Mouse (Mus musculus) gastrocnemius, adult 2 months (tissue): ENCODE results near the gene Spty2d1. TPM values are rescaled to one million over a fixed set of nuclear protein-coding genes. Genes with fewer than 3 reads are reported as not detected.
A peak's percentile ranks its signal among the peaks of the same experiment; 100 is the strongest.

ENCODE experiments used
- DNase-seq: peaks from one replicate; pipeline ENCODE4 v3.0.0; 2022
- H3K27ac ChIP-seq: fragments of 200-600 bp; 2 replicates; pipeline ENCODE4 v1.8.1; 2022; ENCODE audit warnings: mild to moderate bottlenecking
- H3K4me3 ChIP-seq: fragments of 200-600 bp; 2 replicates; pipeline ENCODE4 v1.8.1; 2022; ENCODE audit warnings: mild to moderate bottlenecking, moderate library complexity
- CTCF ChIP-seq: fragments of 200-600 bp; IDR thresholded peaks from 2 replicates; pipeline ENCODE4 v1.8.1; 2022; ENCODE audit warnings: antibody characterized with exemption, mild to moderate bottlenecking, moderate library complexity
- intact Hi-C: fragments of 180-260 bp; cut with DNase I; formaldehyde crosslinking; loops from one replicate; pipeline ENCODE4 v1.15.1; 2025
- total RNA-seq, 2 experiments: library from RNA; stranded (reverse); gene quantifications; 2 replicates each; pipeline ENCODE4 v1.2.3; 2021

The Spty2d1 gene
- total RNA-seq, 2 experiments from 2014 or later, result 4.1 to 5.7 TPM

- no peak overlapping the region; the same call in 1 of the 2 replicates for H3K4me3 ChIP-seq
- TF ChIP-seq CTCF, result peak; percentile 87
- intact Hi-C loops, result loop anchor here (1.0 to 5.0 kb wide), 3 partner anchors 52 to 188 kb away; no protein-coding TSS in a partner anchor
- DNase-seq, result peak; percentile 64
- H3K27ac ChIP-seq, result peak overlapping the region; percentile 63
These were observed 45.2 kb downstream of the Spty2d1 start for GRCm38 (mm10) chr7:46962806-46963618.

DNA sequence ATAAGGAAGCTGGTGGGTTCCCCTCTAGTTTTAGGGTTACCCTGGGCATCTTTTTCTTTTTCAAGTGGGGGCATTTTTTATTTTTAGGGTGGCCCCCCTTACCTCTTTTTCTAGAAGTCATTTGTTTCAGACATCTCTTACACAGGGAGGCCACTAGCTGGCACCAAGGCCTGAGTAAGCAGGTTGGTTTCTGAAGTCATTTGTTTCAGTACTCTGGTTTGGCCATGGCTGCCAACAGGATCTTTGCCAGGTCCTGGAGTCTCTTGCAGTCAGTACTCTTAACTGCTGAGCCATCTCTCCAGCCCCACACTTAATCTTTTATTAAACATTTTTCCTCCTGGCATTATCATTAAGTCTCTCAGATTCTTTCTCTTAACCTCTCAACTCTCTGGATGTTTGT lies 46.1 kb downstream of the Spty2d1 start:
- Histone ChIP-seq H3K27ac (peak overlapping the region; percentile 63; the same call in 1 of the 2 replicates), H3K4me3 (no peak overlapping the region)
- peak; percentile 43 for DNase-seq
- TF ChIP-seq CTCF, result no peak
- intact Hi-C loops, result loop anchor here (2.0 to 5.0 kb wide), 2 partner anchors 120 to 189 kb away; no protein-coding TSS in a partner anchor

GRCm38 (mm10) chr7:46960991-46961390 lies 47.2 kb downstream of the Spty2d1 start:
- no peak overlapping the region for H3K4me3 ChIP-seq
- TF ChIP-seq CTCF, result no peak
- H3K27ac ChIP-seq, result no peak overlapping the region
- intact Hi-C loops, result loop anchor here (5.0 kb wide), 1 partner anchor 121 kb away; no protein-coding TSS in a partner anchor
- no peak for DNase-seq

DNA sequence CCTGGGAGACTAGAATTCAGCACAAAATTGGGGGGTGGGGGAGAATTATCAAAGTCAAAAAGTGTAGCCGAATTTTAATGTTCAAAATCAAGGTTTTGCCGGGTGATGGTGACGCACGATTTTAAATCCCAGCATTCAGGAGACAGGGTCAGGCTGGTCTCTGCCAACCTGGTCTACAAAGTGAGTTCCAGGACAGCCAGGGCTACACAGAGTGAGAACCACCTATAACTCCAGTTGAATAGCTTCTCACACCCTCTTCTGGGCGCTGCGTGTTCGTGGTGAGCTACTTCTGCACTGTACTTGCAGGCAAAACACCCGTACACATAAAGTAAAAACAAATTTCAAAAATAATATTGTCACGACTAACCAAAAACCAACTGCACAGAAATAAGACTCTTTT lies 49.4 kb downstream of the Spty2d1 start:
- peak overlapping the region; percentile 77 for H3K4me3 ChIP-seq
- H3K27ac ChIP-seq, result peak overlapping the region; percentile 87; the same call in 1 of the 2 replicates
- DNase-seq, result no peak
- intact Hi-C loops, result no loop called here
- TF ChIP-seq CTCF, result no peak

- peak; percentile 27; the same call in 1 of the 2 replicates for TF ChIP-seq CTCF
- peak within 1 kb of the TSS; percentile 77 for H3K4me3 ChIP-seq
- peak within 1 kb of the TSS; percentile 87 for H3K27ac ChIP-seq
- intact Hi-C loops, result no loop called here
- peak; percentile 97 for DNase-seq
These were observed 50.1 kb downstream of the Spty2d1 start, which contains the start of gene Uevld for GRCm38 (mm10) chr7:46957831-46958691. Uevld (minus strand) TSS chr7:46958527.

Other genes with a start within 250 kb of the Spty2d1 start
- gene Hps5, start 212.3 kb downstream of the Spty2d1 start, total RNA-seq, result 10 to 100 TPM in 1 of 2 experiments, 1 to 10 TPM in 1; 9.7 to 11.3 TPM
- 10 to 100 TPM; 17.7 to 18.6 TPM for gene Gtf2h1, start 212.3 kb downstream of the Spty2d1 start, total RNA-seq
- gene Ldha, start 166.9 kb downstream of the Spty2d1 start, total RNA-seq, result 1,000 to 10,000 TPM; 2,441 to 2,897 TPM
- not detected for gene Ldhc, start 147.2 kb downstream of the Spty2d1 start, total RNA-seq
- 10 to 100 TPM; 49.8 to 50.6 TPM for gene Tsg101, start 88.4 kb downstream of the Spty2d1 start, total RNA-seq
- 10 to 100 TPM; 11.2 to 11.9 TPM for gene Uevld, start 49.9 kb downstream of the Spty2d1 start, total RNA-seq
- not detected for gene Gm9999, start 24.8 kb downstream of the Spty2d1 start, total RNA-seq
- 1 to 10 TPM; 4.0 to 4.8 TPM for gene Tmem86a, start 42.2 kb upstream of the Spty2d1 start, total RNA-seq
- not detected for gene Ptpn5, start 125.3 kb upstream of the Spty2d1 start, total RNA-seq
- not detected for gene Mrgpra6, start 196.5 kb upstream of the Spty2d1 start, total RNA-seq
- not detected for gene Mrgpra9, start 244.4 kb upstream of the Spty2d1 start, total RNA-seq